Mouse (Mus musculus) macrophage (primary cell): Measurements from ENCODE around the gene Ppp1r3g. TPM values are rescaled to one million over a fixed set of nuclear protein-coding genes. Genes with fewer than 3 reads are reported as not detected.
"Not testable (repeated sequence)": the region's sequence is repeated elsewhere in the genome, so short reads cannot be mapped to it uniquely, and the experiment has no call there.

Source experiments
- H3K27ac ChIP-seq: fragments of 350-480 bp; formaldehyde crosslinking; 2 replicates; pipeline ENCODE4 v1.9.0; 2021
- H3K36me3 ChIP-seq: fragments of 350-480 bp; formaldehyde crosslinking; 2 replicates; pipeline ENCODE4 v1.9.0; 2021; ENCODE audit errors: inconsistent target
- H3K4me3 ChIP-seq: fragments of 350-480 bp; formaldehyde crosslinking; 2 replicates; pipeline ENCODE4 v1.9.0; 2021; ENCODE audit errors: inconsistent target
- H3K79me2 ChIP-seq: fragments of 350-480 bp; formaldehyde crosslinking; 2 replicates; pipeline ENCODE4 v1.9.0; 2021; ENCODE audit errors: inconsistent target
- WGBS: methylation state at CpG from one replicate; pipeline ENCODE4 v1.1.7; 2026; ENCODE audit warnings: inconsistent platforms; ENCODE audit not compliant: missing documents; 5-methylcytosine and 5-hydroxymethylcytosine counted together
- polyA plus RNA-seq: library from polyadenylated mRNA; stranded (reverse); fragments of 250-400 nt; gene quantifications from 3 replicates; pipeline ENCODE4 v1.2.4, GENCODE M21; 2018; ENCODE audit warnings: inconsistent platforms

Ppp1r3g gene
- polyA plus RNA-seq, 1 experiment from 2014 or later = not detected

GRCm38 (mm10) chr13:35969431-35969721, 10.7 kb downstream of the Ppp1r3g start:
- Histone ChIP-seq H3K79me2 (no peaks in the 10 kb centered on the region), H3K27ac (no peak overlapping the region), H3K36me3 (no peaks in the 10 kb centered on the region), H3K4me3 (no peak overlapping the region)
- WGBS = 3% methylated on average over 18 of the region's 18 CpGs

GRCm38 (mm10) chr13:35969829-35970228, 11.2 kb downstream of the Ppp1r3g start:
- Histone ChIP-seq H3K4me3 (no peak overlapping the region), H3K27ac (no peak overlapping the region), H3K36me3 (no peaks in the 10 kb centered on the region), H3K79me2 (no peaks in the 10 kb centered on the region)
- WGBS = 40% methylated on average over 9 of the region's 9 CpGs

- Histone ChIP-seq H3K79me2 (no peaks in the 10 kb centered on the region), H3K36me3 (no peaks in the 10 kb centered on the region), H3K27ac (no peak overlapping the region), H3K4me3 (no peak overlapping the region)
- 98% methylated on average over 7 of the region's 7 CpGs for WGBS
Measured at GRCm38 (mm10) chr13:35976912-35977311, 18.3 kb downstream of the Ppp1r3g start.

DNA sequence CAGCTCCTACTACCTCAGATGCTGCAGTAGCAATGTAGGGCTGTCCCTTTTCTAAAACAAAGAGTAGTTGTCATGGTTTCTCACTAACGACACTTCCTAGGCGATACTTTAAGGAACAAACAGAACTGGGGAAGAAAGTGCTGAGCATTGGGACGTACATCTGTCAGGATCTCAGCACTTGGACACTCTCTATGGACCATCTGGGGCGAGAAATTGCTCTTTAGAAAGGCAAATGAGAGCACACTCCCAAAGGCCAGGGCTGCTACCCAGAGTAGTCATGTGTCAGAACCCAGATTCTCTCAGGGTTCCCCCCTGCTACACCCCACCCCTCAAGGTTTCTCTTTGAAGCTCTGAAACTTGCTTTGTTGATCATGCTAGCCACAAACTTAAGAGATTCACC, 21.8 kb downstream of the Ppp1r3g start:
- Histone ChIP-seq H3K36me3 (no peaks in the 10 kb centered on the region), H3K27ac (no peak overlapping the region), H3K79me2 (no peaks in the 10 kb centered on the region), H3K4me3 (no peak overlapping the region)
- 91% methylated on average over 4 of the region's 4 CpGs for WGBS

DNA sequence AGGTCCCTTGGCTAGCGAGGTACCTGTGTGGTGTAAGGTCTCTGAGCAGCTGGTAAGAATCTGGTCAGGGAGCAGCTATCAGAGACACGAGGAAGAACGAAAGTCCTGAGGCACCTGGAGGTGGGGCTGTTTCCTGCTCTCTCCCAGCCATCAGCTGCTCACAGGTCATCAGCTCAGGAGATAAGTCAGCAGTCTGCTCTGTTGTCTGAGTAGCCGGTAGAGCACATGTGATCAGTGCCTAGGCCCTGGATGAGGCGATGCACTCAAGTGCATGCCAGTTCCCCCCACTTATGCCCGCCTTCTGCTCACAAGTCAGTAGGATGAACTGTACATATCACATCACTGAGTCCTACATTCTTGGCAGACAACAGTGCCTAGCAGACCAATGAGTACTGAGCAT, 24.3 kb downstream of the Ppp1r3g start:
- Histone ChIP-seq H3K79me2 (no peaks in the 10 kb centered on the region), H3K27ac (no peak overlapping the region), H3K36me3 (no peaks in the 10 kb centered on the region), H3K4me3 (no peak overlapping the region)
- 98% methylated on average over 6 of the region's 6 CpGs for WGBS

- Histone ChIP-seq H3K79me2 (no peaks in the 10 kb centered on the region), H3K27ac (no peak overlapping the region), H3K36me3 (no peaks in the 10 kb centered on the region), H3K4me3 (no peak overlapping the region)
- 92% methylated on average over 3 of the region's 3 CpGs for WGBS
Measured at GRCm38 (mm10) chr13:35989329-35989728, 30.7 kb downstream of the Ppp1r3g start.

DNA sequence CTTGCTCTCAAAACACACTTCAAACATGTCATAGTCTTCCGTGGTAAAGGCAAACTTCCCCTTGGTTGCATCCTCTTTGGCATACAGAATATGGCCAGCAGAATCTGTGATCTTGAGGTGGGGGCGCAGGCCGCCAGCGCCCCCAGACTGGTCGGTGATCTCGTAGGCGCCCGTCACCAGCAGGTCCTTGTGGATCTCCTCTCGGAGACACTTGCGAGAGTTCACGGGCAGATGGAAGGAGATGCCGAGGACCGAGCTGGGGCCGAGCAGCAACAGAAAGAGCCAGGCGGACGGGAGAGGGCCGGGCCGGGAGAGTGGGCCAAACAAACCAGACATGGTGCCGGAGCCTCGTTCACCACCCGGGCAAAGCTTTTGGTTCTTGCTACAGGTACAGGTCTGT, 32.5 kb downstream of the Ppp1r3g start:
- WGBS = 83% methylated on average over 5 of the region's 21 CpGs
- H3K36me3 ChIP-seq, H3K27ac ChIP-seq, H3K79me2 ChIP-seq, H3K4me3 ChIP-seq: not testable (repeated sequence)

GRCm38 (mm10) chr13:35994067-35994466, 35.4 kb downstream of the Ppp1r3g start:
- Histone ChIP-seq H3K36me3 (no peaks in the 10 kb centered on the region), H3K4me3 (no peak overlapping the region), H3K79me2 (no peaks in the 10 kb centered on the region), H3K27ac (no peak overlapping the region)
- WGBS = 86% methylated on average over 8 of the region's 8 CpGs

- Histone ChIP-seq H3K79me2 (no peaks in the 10 kb centered on the region), H3K27ac (no peak overlapping the region), H3K4me3 (no peak overlapping the region), H3K36me3 (no peaks in the 10 kb centered on the region)
- WGBS = 97% methylated on average over 3 of the region's 3 CpGs
Measured at GRCm38 (mm10) chr13:35995231-35995630, 36.6 kb downstream of the Ppp1r3g start.

DNA sequence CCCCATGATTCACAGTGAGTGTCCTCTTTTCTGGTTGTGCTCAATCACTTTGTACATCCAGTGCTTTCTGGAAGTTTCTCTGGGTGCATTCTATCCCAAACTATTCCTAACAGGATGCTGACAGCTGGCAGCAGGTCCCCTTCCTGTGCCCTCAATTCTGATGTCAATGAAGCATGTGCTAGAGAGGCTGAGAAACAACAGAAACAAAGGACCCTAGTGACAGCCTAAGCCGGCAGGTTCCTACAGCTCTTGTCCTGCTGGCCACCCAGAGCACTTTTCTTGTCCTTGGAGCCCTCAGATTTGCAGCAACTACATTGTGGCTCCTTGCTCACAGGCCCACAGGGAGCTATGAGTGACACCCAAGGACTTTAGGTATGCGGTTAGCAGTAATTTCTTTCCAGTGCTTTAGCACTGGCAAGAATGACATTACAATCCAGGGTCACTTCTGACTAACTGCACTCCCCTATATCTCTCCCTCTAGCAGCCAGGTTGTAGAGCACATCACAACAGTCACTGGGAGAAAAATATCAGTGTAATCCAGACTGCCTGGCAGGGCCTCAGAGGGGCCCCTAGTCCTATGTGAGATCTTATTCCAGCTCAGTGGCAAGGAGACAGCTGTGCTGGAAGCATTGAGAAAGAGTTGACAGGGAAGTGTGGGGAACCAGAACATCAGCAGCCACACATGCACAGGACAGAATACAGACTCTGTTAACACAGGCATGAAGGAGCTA, 37.2 kb downstream of the Ppp1r3g start:
- H3K4me3 ChIP-seq = no peak overlapping the region
- H3K27ac ChIP-seq = no peak overlapping the region
- WGBS = 95% methylated on average over 2 of the region's 2 CpGs
- H3K36me3 ChIP-seq = no peaks in the 10 kb centered on the region
- no peaks in the 10 kb centered on the region for H3K79me2 ChIP-seq

DNA sequence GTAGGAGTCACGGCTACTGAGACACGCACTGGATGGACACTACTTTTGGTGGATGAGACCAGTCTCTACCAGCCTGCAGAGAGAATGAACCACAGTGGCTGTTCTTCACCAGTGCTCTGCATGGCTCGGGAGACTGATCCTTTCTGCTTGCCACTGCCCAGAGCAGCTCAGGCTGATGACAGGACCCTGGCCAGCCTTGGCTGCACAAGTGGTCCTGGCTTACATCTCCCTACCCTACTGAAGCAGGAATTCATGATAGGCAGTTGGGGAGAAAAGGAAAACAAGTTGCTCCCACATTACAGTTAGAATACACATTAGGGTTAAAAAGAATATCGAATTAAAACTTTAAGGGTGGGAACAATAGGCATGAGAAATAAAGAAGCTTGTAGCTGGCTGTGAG, 39.0 kb downstream of the Ppp1r3g start:
- H3K36me3 ChIP-seq = no peaks in the 10 kb centered on the region
- no peak overlapping the region for H3K27ac ChIP-seq
- H3K79me2 ChIP-seq = no peaks in the 10 kb centered on the region
- 91% methylated on average over 4 of the region's 4 CpGs for WGBS
- no peak overlapping the region for H3K4me3 ChIP-seq

GRCm38 (mm10) chr13:36000798-36001197, 42.2 kb downstream of the Ppp1r3g start:
- H3K79me2 ChIP-seq = no peaks in the 10 kb centered on the region
- no peaks in the 10 kb centered on the region for H3K36me3 ChIP-seq
- WGBS = 100% methylated on average over 1 of the region's 1 CpGs
- no peak overlapping the region for H3K4me3 ChIP-seq
- no peak overlapping the region for H3K27ac ChIP-seq

GRCm38 (mm10) chr13:36009981-36010380, 51.3 kb downstream of the Ppp1r3g start:
- H3K79me2 ChIP-seq = no peaks in the 10 kb centered on the region
- 68% methylated on average over 2 of the region's 2 CpGs for WGBS
- no peak overlapping the region for H3K27ac ChIP-seq
- no peak overlapping the region for H3K4me3 ChIP-seq
- no peaks in the 10 kb centered on the region for H3K36me3 ChIP-seq

- no peak overlapping the region for H3K27ac ChIP-seq
- H3K36me3 ChIP-seq = no peaks in the 10 kb centered on the region
- H3K4me3 ChIP-seq = no peak overlapping the region
- no peaks in the 10 kb centered on the region for H3K79me2 ChIP-seq
- 100% methylated on average over 3 of the region's 3 CpGs for WGBS
Measured at GRCm38 (mm10) chr13:36015636-36016035, 57.0 kb downstream of the Ppp1r3g start.

DNA sequence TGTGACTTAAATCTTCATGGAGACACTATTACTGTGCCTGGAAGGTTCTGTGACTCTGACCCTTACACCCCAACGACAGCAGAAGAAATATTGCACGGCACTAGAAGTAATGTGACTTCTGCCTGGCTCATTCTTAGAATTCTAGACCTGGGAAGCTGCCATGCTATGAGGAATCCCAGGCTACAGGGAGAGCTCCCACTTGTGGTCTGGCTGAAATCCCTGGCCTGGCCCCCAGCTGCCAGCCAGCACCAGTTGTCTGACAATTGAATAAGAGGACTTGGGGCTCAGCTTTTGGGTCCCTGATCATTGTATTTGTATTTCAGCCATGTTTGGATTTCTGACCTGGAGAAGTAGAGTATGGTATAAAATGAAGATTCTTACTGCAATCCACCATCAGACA, 59.4 kb downstream of the Ppp1r3g start:
- no peak overlapping the region for H3K27ac ChIP-seq
- H3K4me3 ChIP-seq = no peak overlapping the region
- no peaks in the 10 kb centered on the region for H3K36me3 ChIP-seq
- H3K79me2 ChIP-seq = no peaks in the 10 kb centered on the region
- 94% methylated on average over 2 of the region's 2 CpGs for WGBS
